Mouse (Mus musculus) activated CD4-positive, CD25-positive, alpha-beta regulatory T cell (primary cell): ENCODE data around the gene Nlrp2. TPM values are rescaled to one million over a fixed set of nuclear protein-coding genes. Genes with fewer than 3 reads are reported as not detected.

ENCODE experiments used
- polyA plus RNA-seq, 2 experiments: library from polyadenylated mRNA; unstranded; fragments of 100-300 nt; shearing (Covaris generic); gene quantifications; one replicate each; pipeline ENCODE4 v1.2.1; 2017

The Nlrp2 gene
- under 1 TPM in 1 of 2 experiments, not detected in 1; 0.27 TPM for polyA plus RNA-seq

DNA sequence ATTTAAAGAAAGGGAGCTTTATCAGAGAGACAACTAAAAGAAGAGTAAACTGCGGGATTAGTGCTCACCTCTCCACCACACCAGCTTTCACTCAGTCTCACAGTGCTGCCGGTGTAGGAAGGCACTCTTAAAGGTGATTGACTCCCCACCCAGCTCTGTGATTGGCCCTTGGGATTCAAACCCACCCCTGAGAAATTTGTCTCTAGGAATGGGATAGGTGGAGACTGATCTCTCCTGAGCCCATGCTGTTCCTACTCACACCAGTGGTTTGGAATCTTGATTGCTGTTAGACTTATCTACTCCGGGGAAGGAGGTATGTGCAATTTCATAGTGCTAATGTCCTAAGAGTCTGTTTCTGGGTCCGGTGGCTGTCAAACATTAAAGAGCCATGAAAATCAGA is at the start of gene Nlrp2:
Gene Nlrp2, minus strand, starts transcription at position 101 of the 400 bp plus-strand sequence.

DNA sequence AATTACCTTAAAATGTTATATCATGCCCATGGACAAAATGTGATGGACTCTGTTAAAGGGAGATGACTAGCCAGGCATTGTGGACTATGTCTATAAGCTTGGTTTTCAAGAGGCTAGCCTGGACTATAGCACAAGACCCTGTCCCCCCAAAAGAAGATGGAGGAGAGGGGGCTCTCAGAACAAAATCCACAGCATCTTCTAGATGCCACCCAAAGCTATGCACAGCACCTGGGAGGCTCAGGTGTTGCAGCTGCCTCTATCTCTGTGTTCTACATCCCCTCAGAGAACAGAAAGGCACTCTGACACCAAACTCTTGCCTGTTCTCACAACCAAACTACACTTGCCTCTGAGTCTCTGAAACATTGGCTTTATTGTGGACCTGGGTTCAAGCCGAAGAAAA is 598 bp downstream of the Nlrp2 start, which contains the start of gene Gm5065:
Gene Gm5065, plus strand, starts transcription at position 301 of the 400 bp plus-strand sequence.

Other genes starting within 250 kb of the Nlrp2 start
- gene Rfpl4, start 234.1 kb downstream of the Nlrp2 start, polyA plus RNA-seq = not detected
- under 1 TPM in 1 of 2 experiments, not detected in 1; 0.31 TPM for gene Rasl2-9, start 225.1 kb downstream of the Nlrp2 start, polyA plus RNA-seq
- under 1 TPM; 0.01 to 0.15 TPM for gene Vmn1r55, start 201.4 kb downstream of the Nlrp2 start, polyA plus RNA-seq
- not detected for gene Vmn1r56, start 154.3 kb downstream of the Nlrp2 start, polyA plus RNA-seq
- not detected for gene Vmn1r57, start 132.5 kb downstream of the Nlrp2 start, polyA plus RNA-seq
- gene Gm5065, start 498 bp downstream of the Nlrp2 start, polyA plus RNA-seq = not detected
- under 1 TPM; 0.01 to 0.06 TPM for gene Vmn1r58, start 62.4 kb upstream of the Nlrp2 start, polyA plus RNA-seq
- gene Vmn1r59, start 105.7 kb upstream of the Nlrp2 start, polyA plus RNA-seq = not detected
- under 1 TPM in 1 of 2 experiments, not detected in 1; 0.04 TPM for gene Vmn2r28, start 142.9 kb upstream of the Nlrp2 start, polyA plus RNA-seq
- under 1 TPM; 0.04 to 0.06 TPM for gene Vmn1r60, start 196.3 kb upstream of the Nlrp2 start, polyA plus RNA-seq